Mouse (Mus musculus): ENCODE measurements around the gene Cenpo. TPM values are rescaled to one million over a fixed set of nuclear protein-coding genes. Genes with fewer than 3 reads are reported as not detected.

The Cenpo gene
- polyA plus RNA-seq, 1 experiment: 36.5 TPM

GRCm38 (mm10) chr12:4198702-4199101 lies 35.4 kb downstream of the Cenpo start:
- Histone ChIP-seq H3K27ac (ENCODE audit: control insufficient read depth, insufficient read depth, low read depth, low read length) (no peak overlapping the region), H3K4me1 (ENCODE audit: control insufficient read depth, insufficient read depth, low read length) (no peaks in the 10 kb centered on the region), H3K27me3 (ENCODE audit: control insufficient read depth, insufficient read depth, low read length) (no peaks in the 10 kb centered on the region), H3K4me3 (ENCODE audit: control insufficient read depth, low read depth, low read length) (no peak overlapping the region), H3K36me3 (ENCODE audit: control insufficient read depth, insufficient read depth, low read length) (no peaks in the 10 kb centered on the region)
- TF ChIP-seq CTCF (IDR thresholded peaks at IDR 0.05; ENCODE audit: control insufficient read depth, insufficient read depth, insufficient replicate concordance, low read depth, low read length) (no peak), POLR2A (IDR thresholded peaks at IDR 0.05; ENCODE audit: control insufficient read depth, low read depth, low read length) (no peak)

GRCm38 (mm10) chr12:4194643-4195042 lies 39.5 kb downstream of the Cenpo start:
- H3K4me3 ChIP-seq (ENCODE audit: control insufficient read depth, low read depth, low read length): no peak overlapping the region
- no peaks in the 10 kb centered on the region for H3K4me1 ChIP-seq (ENCODE audit: control insufficient read depth, insufficient read depth, low read length)
- TF ChIP-seq CTCF (IDR thresholded peaks at IDR 0.05; ENCODE audit: control insufficient read depth, insufficient read depth, insufficient replicate concordance, low read depth, low read length) (no peak), POLR2A (IDR thresholded peaks at IDR 0.05; ENCODE audit: control insufficient read depth, low read depth, low read length) (no peak)
- no peak overlapping the region for H3K27ac ChIP-seq (ENCODE audit: control insufficient read depth, insufficient read depth, low read depth, low read length)
- H3K27me3 ChIP-seq (ENCODE audit: control insufficient read depth, insufficient read depth, low read length): no peaks in the 10 kb centered on the region
- H3K36me3 ChIP-seq (ENCODE audit: control insufficient read depth, insufficient read depth, low read length): no peaks in the 10 kb centered on the region

GRCm38 (mm10) chr12:4193025-4193740 lies 40.9 kb downstream of the Cenpo start:
- TF ChIP-seq POLR2A (IDR thresholded peaks at IDR 0.05; ENCODE audit: control insufficient read depth, low read depth, low read length) (no peak), CTCF (IDR thresholded peaks at IDR 0.05; ENCODE audit: control insufficient read depth, insufficient read depth, insufficient replicate concordance, low read depth, low read length) (no peak)
- H3K27me3 ChIP-seq (ENCODE audit: control insufficient read depth, insufficient read depth, low read length): no peaks in the 10 kb centered on the region
- H3K4me1 ChIP-seq (ENCODE audit: control insufficient read depth, insufficient read depth, low read length): no peaks in the 10 kb centered on the region
- no peaks in the 10 kb centered on the region for H3K36me3 ChIP-seq (ENCODE audit: control insufficient read depth, insufficient read depth, low read length)
- no peak overlapping the region for H3K27ac ChIP-seq (ENCODE audit: control insufficient read depth, insufficient read depth, low read depth, low read length)
- H3K4me3 ChIP-seq (ENCODE audit: control insufficient read depth, low read depth, low read length): no peak overlapping the region

GRCm38 (mm10) chr12:4192514-4192913 lies 41.6 kb downstream of the Cenpo start:
- Histone ChIP-seq H3K27ac (ENCODE audit: control insufficient read depth, insufficient read depth, low read depth, low read length) (no peak overlapping the region), H3K36me3 (ENCODE audit: control insufficient read depth, insufficient read depth, low read length) (no peaks in the 10 kb centered on the region), H3K4me3 (ENCODE audit: control insufficient read depth, low read depth, low read length) (no peak overlapping the region), H3K27me3 (ENCODE audit: control insufficient read depth, insufficient read depth, low read length) (no peaks in the 10 kb centered on the region), H3K4me1 (ENCODE audit: control insufficient read depth, insufficient read depth, low read length) (no peaks in the 10 kb centered on the region)
- no peak for TF ChIP-seq POLR2A (IDR thresholded peaks at IDR 0.05; ENCODE audit: control insufficient read depth, low read depth, low read length)

- H3K4me3 ChIP-seq (ENCODE audit: control insufficient read depth, low read depth, low read length): no peak overlapping the region
- H3K4me1 ChIP-seq (ENCODE audit: control insufficient read depth, insufficient read depth, low read length): no peaks in the 10 kb centered on the region
- H3K27ac ChIP-seq (ENCODE audit: control insufficient read depth, insufficient read depth, low read depth, low read length): no peak overlapping the region
- no peaks in the 10 kb centered on the region for H3K27me3 ChIP-seq (ENCODE audit: control insufficient read depth, insufficient read depth, low read length)
- H3K36me3 ChIP-seq (ENCODE audit: control insufficient read depth, insufficient read depth, low read length): no peaks in the 10 kb centered on the region
- TF ChIP-seq CTCF (IDR thresholded peaks at IDR 0.05; ENCODE audit: control insufficient read depth, insufficient read depth, insufficient replicate concordance, low read depth, low read length) (peak; percentile 42; the same call in 1 of the 2 replicates), POLR2A (IDR thresholded peaks at IDR 0.05; ENCODE audit: control insufficient read depth, low read depth, low read length) (no peak)
These were observed 45.0 kb downstream of the Cenpo start for GRCm38 (mm10) chr12:4189060-4189447.

- Histone ChIP-seq H3K27me3 (ENCODE audit: control insufficient read depth, insufficient read depth, low read length) (no peaks in the 10 kb centered on the region), H3K4me3 (ENCODE audit: control insufficient read depth, low read depth, low read length) (no peak overlapping the region), H3K27ac (ENCODE audit: control insufficient read depth, insufficient read depth, low read depth, low read length) (no peak overlapping the region), H3K36me3 (ENCODE audit: control insufficient read depth, insufficient read depth, low read length) (no peaks in the 10 kb centered on the region), H3K4me1 (ENCODE audit: control insufficient read depth, insufficient read depth, low read length) (no peaks in the 10 kb centered on the region)
- no peak for TF ChIP-seq POLR2A (IDR thresholded peaks at IDR 0.05; ENCODE audit: control insufficient read depth, low read depth, low read length)
- no peak for TF ChIP-seq CTCF (IDR thresholded peaks at IDR 0.05; ENCODE audit: control insufficient read depth, insufficient read depth, insufficient replicate concordance, low read depth, low read length)
These were observed 45.7 kb downstream of the Cenpo start for GRCm38 (mm10) chr12:4188171-4189059.

- Histone ChIP-seq H3K27me3 (ENCODE audit: control insufficient read depth, insufficient read depth, low read length) (no peaks in the 10 kb centered on the region), H3K4me3 (ENCODE audit: control insufficient read depth, low read depth, low read length) (no peak overlapping the region), H3K4me1 (ENCODE audit: control insufficient read depth, insufficient read depth, low read length) (no peaks in the 10 kb centered on the region), H3K27ac (ENCODE audit: control insufficient read depth, insufficient read depth, low read depth, low read length) (no peak overlapping the region), H3K36me3 (ENCODE audit: control insufficient read depth, insufficient read depth, low read length) (no peaks in the 10 kb centered on the region)
- TF ChIP-seq POLR2A (IDR thresholded peaks at IDR 0.05; ENCODE audit: control insufficient read depth, low read depth, low read length) (no peak), CTCF (IDR thresholded peaks at IDR 0.05; ENCODE audit: control insufficient read depth, insufficient read depth, insufficient replicate concordance, low read depth, low read length) (no peak)
These were observed 49.4 kb downstream of the Cenpo start for GRCm38 (mm10) chr12:4184648-4185047.

Measured in testis, adult 2 months (tissue).